Comparison of ENCODE assay signal across 16 mouse cellular contexts in the genomic region with DNA sequence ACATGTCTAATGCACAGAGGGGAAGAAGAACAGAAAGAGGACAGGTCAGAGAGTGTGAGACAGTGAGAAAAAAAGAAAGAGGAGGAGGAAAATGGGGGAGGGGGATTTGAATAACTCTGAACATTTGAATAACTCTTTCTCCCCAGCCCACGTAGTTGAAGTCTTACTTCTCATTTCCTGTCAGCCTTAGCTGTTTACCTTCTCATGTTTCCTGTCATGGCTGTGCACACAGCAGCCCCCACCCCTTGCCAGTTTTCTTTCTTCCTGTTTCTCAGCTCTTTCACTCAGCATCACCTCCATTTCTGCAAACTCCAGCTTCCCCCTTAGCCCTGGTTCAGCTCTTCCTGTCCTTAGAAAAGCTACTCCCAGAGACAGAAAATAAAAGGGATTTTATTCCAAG. TPM values are rescaled to one million over a fixed set of nuclear protein-coding genes. Genes with fewer than 3 reads are reported as not detected.
DNase-seq lines count a peak whose midpoint lies in the region; ATAC-seq and TF ChIP-seq lines count a peak whose summit lies in the region.
"Had no signal": no experiment of that assay in that cellular context is flagged by ENCODE, and none has a peak within 500 bp of the region (broad histone marks: within the 10 kb centered on the region; RNA-seq: fewer than 3 reads in every experiment).

No protein-coding gene starts in this region.

- ATAC-seq in heart, embryonic 16.5 days (replicated peaks; ENCODE audit: extremely low read depth, insufficient read depth, low FRiP score) = peak; percentile 41; the same call in 1 of the 2 replicates
- ATAC-seq in neutrophil, adult 5-6 weeks (ENCODE audit: extremely low read depth, insufficient number of reproducible peaks, low FRiP score, poor library complexity, severe bottlenecking) = peak; percentile 94
- no peak for ATAC-seq in neural tube, embryonic 15.5 days (ENCODE audit: low FRiP score)
- ATAC-seq: hindbrain, embryonic 16.5 days; midbrain, embryonic 15.5 days had no signal

- TF ChIP-seq CTCF in lung, adult 2 months (IDR thresholded peaks at IDR 0.05; ENCODE audit: insufficient read depth, low read length) = no peak

- H3K36me3 ChIP-seq in heart, embryonic 16.5 days (ENCODE audit: control insufficient read depth, insufficient read depth) = no peaks in the 10 kb centered on the region
- no peaks in the 10 kb centered on the region for H3K36me3 ChIP-seq in neural tube, embryonic 15.5 days
- H3K36me3 ChIP-seq: midbrain, embryonic 15.5 days had no signal

- no peak overlapping the region for H3K4me3 ChIP-seq in heart, embryonic 16.5 days (ENCODE audit: low read length)
- no peak overlapping the region for H3K4me3 ChIP-seq in lung, adult 2 months (replicated peaks; ENCODE audit: extremely low read depth, low read depth, low read length)
- H3K4me3 ChIP-seq in neural tube, embryonic 15.5 days (replicated peaks) = no peak overlapping the region
- H3K4me3 ChIP-seq: midbrain, embryonic 15.5 days had no signal

- DNase-seq in heart, adult 18-20 months = no peak
- peak; percentile 28 for DNase-seq in lung, postnatal 36 days
- no peak for DNase-seq in lung, adult 2 months
- DNase-seq in thymus, postnatal 4 days = peak; percentile 54
- no peak for DNase-seq in left cerebral cortex, adult 18-20 months (ENCODE audit: low spot score in 2 of 2)
- DNase-seq: adrenal gland, postnatal 14 days had no signal

- no peaks in the 10 kb centered on the region for H3K27me3 ChIP-seq in heart, embryonic 16.5 days (ENCODE audit: control insufficient read depth, insufficient read depth, low read length)
- no peaks in the 10 kb centered on the region for H3K27me3 ChIP-seq in neural tube, embryonic 15.5 days (replicated peaks)
- H3K27me3 ChIP-seq: midbrain, embryonic 15.5 days had no signal

- no peak overlapping the region for H3K4me2 ChIP-seq in heart, embryonic 16.5 days (ENCODE audit: low read depth, low read length)
- no peak overlapping the region for H3K4me2 ChIP-seq in neural tube, embryonic 15.5 days
- H3K4me2 ChIP-seq: heart, embryonic 11.5 days; midbrain, embryonic 15.5 days had no signal

- H3K9ac ChIP-seq in heart, embryonic 16.5 days (ENCODE audit: low read length) = no peak overlapping the region
- no peak overlapping the region for H3K9ac ChIP-seq in neural tube, embryonic 15.5 days (replicated peaks)
- H3K9ac ChIP-seq: midbrain, embryonic 15.5 days had no signal

- H3K27ac ChIP-seq in heart, embryonic 16.5 days (ENCODE audit: low read length) = no peak overlapping the region
- no peak overlapping the region for H3K27ac ChIP-seq in neural tube, embryonic 15.5 days (replicated peaks)
- H3K27ac ChIP-seq: midbrain, embryonic 15.5 days; stomach, postnatal 0 days had no signal

- no peaks in the 10 kb centered on the region for H3K4me1 ChIP-seq in heart, embryonic 16.5 days (ENCODE audit: control insufficient read depth, insufficient read depth, low read length)
- H3K4me1 ChIP-seq in lung, adult 2 months (ENCODE audit: control insufficient read depth, insufficient read depth, low read length) = no peaks in the 10 kb centered on the region
- H3K4me1 ChIP-seq in neural tube, embryonic 15.5 days = no peaks in the 10 kb centered on the region
- H3K4me1 ChIP-seq: midbrain, embryonic 15.5 days had no signal

- 14% methylated on average over 1 of the region's 1 CpGs for WGBS in heart, embryonic 16.5 days
- WGBS in lung, adult 2 months = 10% methylated on average over 1 of the region's 1 CpGs
- WGBS in neural tube, embryonic 15.5 days = 69% methylated on average over 1 of the region's 1 CpGs

- no peaks in the 10 kb centered on the region for H3K9me3 ChIP-seq in heart, embryonic 16.5 days (replicated peaks; ENCODE audit: control insufficient read depth, low read length)
- no peaks in the 10 kb centered on the region for H3K9me3 ChIP-seq in neural tube, embryonic 15.5 days (replicated peaks)
- H3K9me3 ChIP-seq: midbrain, embryonic 15.5 days had no signal

- TF ChIP-seq POLR2A in lung, adult 2 months (IDR thresholded peaks at IDR 0.05; ENCODE audit: borderline replicate concordance, extremely low read depth, low read depth, low read length) = no peak

RNA-seq across cellular contexts. Expression of a gene that starts 22.8 kb away (rescaled TPM):
- polyA plus RNA-seq in heart, embryonic 16.5 days (2015; fragmentation: Nextera tagmentation; extraction: Ambion mirVana) = 1.1 and 3.8 TPM in 2 replicates
- 1 to 10 TPM in 1 of 2 experiments, not detected in 1; 1.0 TPM for total RNA-seq in heart, adult 18-20 months (2021)
- polyA plus RNA-seq in lung, adult 2 months (2012; rRNA removed) = 1.5 TPM in 2 replicates
- total RNA-seq in neutrophil, adult 5-6 weeks (2017) = 1.5 and 1.6 TPM in 2 replicates
- polyA plus RNA-seq in neural tube, embryonic 15.5 days (2015; fragmentation: Nextera tagmentation; extraction: Ambion mirVana) = 1.9 TPM in 1 of 2 replicates, not detected in the other
- not detected for total RNA-seq in left cerebral cortex, adult 18-20 months (2021)
- total RNA-seq: adrenal gland, postnatal 14 days; left cerebral cortex, postnatal 25 days had no signal
- polyA plus RNA-seq: heart, embryonic 11.5 days; hindbrain, embryonic 16.5 days; liver, embryonic 16.5 days; midbrain, embryonic 15.5 days; neural tube, embryonic 14.5 days; stomach, postnatal 0 days had no signal

Comparison
In these comparisons a context has a peak if more than half of its experiments do, and no peak if none do; other contexts are left out.
1. DNase-seq: peak in lung, postnatal 36 days (single experiment) and thymus, postnatal 4 days (single experiment); none in heart, adult 18-20 months (0 of 2), lung, adult 2 months (single experiment) and left cerebral cortex, adult 18-20 months (0 of 2).